28 mouse cellular contexts compared by ENCODE assay signal in the genomic region with DNA sequence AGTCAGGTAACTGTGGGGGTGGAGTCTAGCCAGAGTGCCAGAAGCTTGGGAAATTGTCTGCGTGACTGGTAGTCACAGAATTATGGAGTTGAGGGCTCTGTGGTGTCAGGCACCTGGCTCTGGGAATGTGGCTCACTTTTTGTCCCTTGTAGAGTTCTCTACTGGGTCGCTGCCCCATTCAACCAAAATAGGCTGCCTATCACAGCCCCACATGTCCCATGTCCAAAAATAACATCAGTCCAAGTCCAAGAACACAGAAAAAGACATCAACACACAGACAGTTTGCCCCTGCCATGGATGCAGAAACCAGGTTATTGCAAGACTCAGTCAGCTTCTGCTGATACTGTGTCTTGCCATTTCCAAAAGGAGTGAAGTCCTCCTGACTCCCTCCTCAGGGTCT. TPM values are rescaled to one million over a fixed set of nuclear protein-coding genes. Genes with fewer than 3 reads are reported as not detected.
DNase-seq lines count a peak whose midpoint lies in the region; ATAC-seq lines count a peak whose summit lies in the region.
"Had no signal": no experiment of that assay in that cellular context is flagged by ENCODE, and none has a peak within 500 bp of the region (broad histone marks: within the 10 kb centered on the region; RNA-seq: fewer than 3 reads in every experiment).

No protein-coding gene starts in this region.

- H3K4me2 ChIP-seq in heart, embryonic 12.5 days: no peak overlapping the region
- no peak overlapping the region for H3K4me2 ChIP-seq in heart, embryonic 13.5 days
- no peak overlapping the region for H3K4me2 ChIP-seq in intestine, embryonic 16.5 days (ENCODE audit: low read depth, low read length)
- H3K4me2 ChIP-seq: embryonic facial prominence, embryonic 13.5 days; forebrain, embryonic 15.5 days; hindbrain, embryonic 14.5 days; kidney, embryonic 15.5 days; limb, embryonic 13.5 days; liver, embryonic 11.5 days; lung, embryonic 15.5 days; midbrain, embryonic 11.5 days had no signal

- H3K27me3 ChIP-seq in heart, embryonic 12.5 days (replicated peaks): no peaks in the 10 kb centered on the region
- no peaks in the 10 kb centered on the region for H3K27me3 ChIP-seq in heart, embryonic 13.5 days (replicated peaks)
- H3K27me3 ChIP-seq in intestine, embryonic 16.5 days (replicated peaks; ENCODE audit: control insufficient read depth, insufficient read depth, low read length): no peaks in the 10 kb centered on the region
- H3K27me3 ChIP-seq: embryonic facial prominence, embryonic 13.5 days; forebrain, embryonic 15.5 days; kidney, embryonic 15.5 days; limb, embryonic 13.5 days; lung, embryonic 15.5 days had no signal

- H3K4me1 ChIP-seq in heart, embryonic 12.5 days (replicated peaks): 0 out of 2 replicates have a peak, but pooled peaks cover 6% of the 10 kb centered on the region
- peaks cover 7% of the 10 kb centered on the region; the same call in 1 of the 2 replicates for H3K4me1 ChIP-seq in heart, embryonic 13.5 days
- no peaks in the 10 kb centered on the region for H3K4me1 ChIP-seq in intestine, embryonic 16.5 days (ENCODE audit: control insufficient read depth, insufficient read depth, low read length)
- H3K4me1 ChIP-seq: embryonic facial prominence, embryonic 13.5 days; forebrain, embryonic 10.5 days; forebrain, embryonic 15.5 days; kidney, embryonic 15.5 days; limb, embryonic 13.5 days; lung, embryonic 15.5 days had no signal

- ATAC-seq in heart, embryonic 12.5 days (ENCODE audit: insufficient number of reproducible peaks, low FRiP score): no peak
- no peak for ATAC-seq in heart, embryonic 13.5 days (ENCODE audit: extremely low read depth, insufficient number of reproducible peaks, low FRiP score, low TSS enrichment)
- no peak for ATAC-seq in intestine, embryonic 16.5 days
- ATAC-seq: CD4-positive, CD25-positive, alpha-beta regulatory T cell, adult 4 months; forebrain, embryonic 15.5 days; midbrain, embryonic 16.5 days had no signal

- H3K4me3 ChIP-seq in heart, embryonic 12.5 days: no peak overlapping the region
- no peak overlapping the region for H3K4me3 ChIP-seq in heart, embryonic 13.5 days
- no peak overlapping the region for H3K4me3 ChIP-seq in intestine, embryonic 16.5 days (ENCODE audit: low read length)
- H3K4me3 ChIP-seq: embryonic facial prominence, embryonic 13.5 days; forebrain, embryonic 10.5 days; forebrain, embryonic 15.5 days; kidney, embryonic 15.5 days; limb, embryonic 13.5 days; lung, embryonic 15.5 days had no signal

- H3K36me3 ChIP-seq in heart, embryonic 12.5 days: no peaks in the 10 kb centered on the region
- no peaks in the 10 kb centered on the region for H3K36me3 ChIP-seq in heart, embryonic 13.5 days
- H3K36me3 ChIP-seq in intestine, embryonic 16.5 days (ENCODE audit: control insufficient read depth, insufficient read depth, low read length): no peaks in the 10 kb centered on the region
- H3K36me3 ChIP-seq: embryonic facial prominence, embryonic 13.5 days; forebrain, embryonic 10.5 days; forebrain, embryonic 15.5 days; kidney, embryonic 15.5 days; limb, embryonic 13.5 days; lung, embryonic 15.5 days had no signal

- H3K9ac ChIP-seq in heart, embryonic 12.5 days: no peak overlapping the region
- H3K9ac ChIP-seq in heart, embryonic 13.5 days: 0 out of 2 replicates have a peak overlapping the region, but pooled peaks have one; percentile 44
- no peak overlapping the region for H3K9ac ChIP-seq in intestine, embryonic 16.5 days (ENCODE audit: low read depth, low read length)
- H3K9ac ChIP-seq: embryonic facial prominence, embryonic 13.5 days; forebrain, embryonic 15.5 days; hindbrain, embryonic 14.5 days; kidney, embryonic 15.5 days; limb, embryonic 13.5 days; lung, embryonic 15.5 days had no signal

- 71% methylated on average over 2 of the region's 2 CpGs for WGBS in heart, embryonic 12.5 days
- WGBS in heart, embryonic 13.5 days: 61% methylated on average over 2 of the region's 2 CpGs
- WGBS in intestine, embryonic 16.5 days: 79% methylated on average over 2 of the region's 2 CpGs

- DNase-seq in heart, adult 18-20 months: peak; percentile 41 to 58
- peak; percentile 31 to 45 for DNase-seq in heart, postnatal 10 days
- DNase-seq in frontal cortex, postnatal 36 days (ENCODE audit: low spot score in 2 of 2): no peak
- no peak for DNase-seq in adrenal gland, postnatal 25 days
- DNase-seq: adrenal gland, postnatal 36 days; cerebellum, adult 18-20 months; cerebellum, postnatal 10 days; gastrocnemius, postnatal 25 days; kidney, adult 18-20 months; kidney, postnatal 25 days; right cerebral cortex, adult 18-20 months; thymus, adult 18-20 months; thymus, postnatal 36 days had no signal

- H3K27ac ChIP-seq in heart, embryonic 12.5 days (ENCODE audit: poor library complexity, severe bottlenecking): no peak overlapping the region
- peak overlapping the region; percentile 12; the same call in 1 of the 2 replicates for H3K27ac ChIP-seq in heart, embryonic 13.5 days (replicated peaks)
- no peak overlapping the region for H3K27ac ChIP-seq in intestine, embryonic 16.5 days (ENCODE audit: low read length)
- H3K27ac ChIP-seq: embryonic facial prominence, embryonic 13.5 days; forebrain, embryonic 10.5 days; forebrain, embryonic 15.5 days; hindbrain, embryonic 14.5 days; kidney, embryonic 15.5 days; limb, embryonic 13.5 days; lung, embryonic 15.5 days; stomach, postnatal 0 days had no signal

- intact Hi-C loops in heart, postnatal 10 days (cut with DNase I): no loop called here

- no peaks in the 10 kb centered on the region for H3K9me3 ChIP-seq in heart, embryonic 12.5 days (replicated peaks)
- H3K9me3 ChIP-seq in heart, embryonic 13.5 days: no peaks in the 10 kb centered on the region
- no peaks in the 10 kb centered on the region for H3K9me3 ChIP-seq in intestine, embryonic 16.5 days (ENCODE audit: control insufficient read depth, low read length)
- H3K9me3 ChIP-seq: embryonic facial prominence, embryonic 13.5 days; forebrain, embryonic 10.5 days; forebrain, embryonic 15.5 days; kidney, embryonic 15.5 days; limb, embryonic 13.5 days; lung, embryonic 15.5 days had no signal

RNA-seq across cellular contexts. Expression of gene Dnaja2, which starts 33.5 kb away (rescaled TPM):
- total RNA-seq in heart, adult 18-20 months (2021): 100 to 1,000 TPM; 284 to 287 TPM
- polyA plus RNA-seq in heart, embryonic 12.5 days (2016; fragmentation: Nextera tagmentation; extraction: Ambion mirVana): 152 and 154 TPM in 2 replicates
- 126 and 137 TPM in 2 replicates for polyA plus RNA-seq in heart, embryonic 13.5 days (2015; fragmentation: Nextera tagmentation; extraction: Ambion mirVana)
- 100 to 1,000 TPM; 202 to 232 TPM for total RNA-seq in heart, postnatal 10 days (2021)
- 136 and 149 TPM in 2 replicates for polyA plus RNA-seq in intestine, embryonic 16.5 days (2015; fragmentation: Nextera tagmentation; extraction: Ambion mirVana)
- 140 and 166 TPM in 2 replicates for total RNA-seq in adrenal gland, postnatal 25 days (2021)

Comparison
In these comparisons a context has a peak if more than half of its experiments do, and no peak if none do; other contexts are left out.
1. DNase-seq: peak in heart, adult 18-20 months (2 of 2) and heart, postnatal 10 days (2 of 2); none in frontal cortex, postnatal 36 days (0 of 2) and adrenal gland, postnatal 25 days (single experiment).